Mouse (Mus musculus) midbrain, embryonic 14.5 days (tissue): ENCODE measurements around the gene Mcl1. TPM values are rescaled to one million over a fixed set of nuclear protein-coding genes. Genes with fewer than 3 reads are reported as not detected.
A peak's percentile ranks its signal among the peaks of the same experiment; 100 is the strongest.

Experiments used
- ATAC-seq: fragments of 200-750 bp; cut with Nextera tagmentation; 2 replicates; pipeline ENCODE4 v1.8.0; 2017; ENCODE audit warnings: moderate number of reproducible peaks, moderate library complexity; ENCODE audit not compliant: low FRiP score, low TSS enrichment
- DNase-seq: peaks from one replicate; pipeline ENCODE4 v3.0.0-alpha.2; 2015
- H3K27ac ChIP-seq: fragments of 300-500 bp; sonication (generic); replicated peaks from 2 replicates; pipeline ENCODE4 v1.5.1; 2014; ENCODE audit warnings: mild to moderate bottlenecking, low read depth, low read length, moderate library complexity
- H3K27me3 ChIP-seq: fragments of 300-500 bp; sonication (generic); 2 replicates; pipeline ENCODE4 v1.6.1; 2014; ENCODE audit warnings: low read length, control low read depth, mixed read lengths; ENCODE audit not compliant: control insufficient read depth, insufficient read depth
- H3K36me3 ChIP-seq: fragments of 300-500 bp; sonication (generic); 2 replicates; pipeline ENCODE4 v1.6.1; 2014; ENCODE audit warnings: low read length, control low read depth; ENCODE audit not compliant: control insufficient read depth, insufficient read depth
- H3K4me1 ChIP-seq: fragments of 300-500 bp; sonication (generic); 2 replicates; pipeline ENCODE4 v1.6.1; 2014; ENCODE audit warnings: mild to moderate bottlenecking, antibody characterized with exemption, low read length, control low read depth; ENCODE audit not compliant: control insufficient read depth, insufficient read depth
- H3K4me2 ChIP-seq: fragments of 300-500 bp; sonication (generic); 2 replicates; pipeline ENCODE4 v1.6.1; 2014; ENCODE audit warnings: mild to moderate bottlenecking, low read length, moderate library complexity
- H3K4me3 ChIP-seq: fragments of 300-500 bp; sonication (generic); replicated peaks from 2 replicates; pipeline ENCODE4 v1.5.1; 2014; ENCODE audit warnings: low read depth, low read length
- H3K9ac ChIP-seq: fragments of 300-500 bp; sonication (generic); replicated peaks from 2 replicates; pipeline ENCODE4 v1.6.1; 2014; ENCODE audit warnings: mild to moderate bottlenecking, low read length, moderate library complexity
- H3K9me3 ChIP-seq: fragments of 300-500 bp; sonication (generic); 2 replicates; pipeline ENCODE4 v1.6.1; 2016; ENCODE audit warnings: low read length, control low read depth, mixed read lengths; ENCODE audit not compliant: control insufficient read depth
- WGBS: fragments of 180-500 bp; shearing (Covaris S2); extraction: QIAGEN DNeasy Blood & Tissue Kit; methylation state at CpG from one replicate; pipeline ENCODE4 v1.1.7; 2014; 5-methylcytosine and 5-hydroxymethylcytosine counted together
- polyA plus RNA-seq: library from polyadenylated mRNA; unstranded; fragments of >200 nt; fragmentation: Nextera tagmentation; extraction: Ambion mirVana; gene quantifications from 2 replicates; pipeline ENCODE4 v1.2.1, GENCODE M21; 2014

Gene Mcl1
- polyA plus RNA-seq, 1 experiment from 2014 or later: 65.7 TPM

DNA sequence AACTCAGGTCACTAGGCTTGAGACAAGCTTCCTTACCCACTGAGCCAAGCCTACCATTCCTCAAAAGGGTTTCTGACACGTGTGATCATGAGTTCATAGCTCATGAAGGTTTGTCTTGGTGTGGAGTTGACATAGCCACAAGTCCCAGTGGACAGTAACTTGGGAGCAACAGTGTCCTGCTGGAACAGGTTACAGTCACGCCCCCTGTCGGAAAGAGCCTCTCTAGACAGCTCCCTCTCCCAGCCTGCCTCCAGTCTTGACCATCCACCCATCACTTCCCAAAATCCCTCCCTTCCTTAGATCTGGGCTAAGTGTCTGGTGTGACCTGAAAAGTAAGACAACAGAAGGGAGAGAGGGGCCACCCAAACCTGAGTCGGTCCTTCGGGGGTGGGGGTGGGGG, 24.3 kb downstream of the Mcl1 start:
- Histone ChIP-seq H3K4me3 (no peak overlapping the region), H3K27me3 (no peaks in the 10 kb centered on the region), H3K9ac (no peak overlapping the region), H3K4me1 (peaks cover 10% of the 10 kb centered on the region; the same call in 1 of the 2 replicates), H3K9me3 (no peaks in the 10 kb centered on the region), H3K27ac (no peak overlapping the region), H3K36me3 (no peaks in the 10 kb centered on the region), H3K4me2 (no peak overlapping the region)
- ATAC-seq (no peak), DNase-seq (no peak)
- WGBS: 63% methylated on average over 5 of the region's 5 CpGs

DNA sequence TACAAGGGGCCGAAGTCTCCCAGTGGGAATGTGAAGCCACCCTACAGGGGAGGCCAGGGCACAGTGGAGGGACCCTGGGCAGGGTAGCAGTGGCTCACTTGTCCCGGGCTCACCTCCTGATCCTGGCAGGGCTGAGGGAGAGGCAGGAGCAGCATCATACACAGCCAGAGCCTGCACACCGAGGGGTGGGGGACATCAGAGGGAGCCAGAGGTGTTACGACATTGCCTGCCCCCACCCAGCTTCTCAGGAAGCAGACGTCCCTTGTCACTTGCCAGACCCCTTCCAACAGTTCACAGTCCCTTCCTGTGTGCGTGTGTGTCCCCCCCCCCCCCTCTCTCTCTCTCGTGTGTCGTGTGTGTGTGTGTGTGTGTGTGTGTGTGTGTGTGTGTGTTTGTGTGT, 26.3 kb downstream of the Mcl1 start:
- no peak overlapping the region for H3K9ac ChIP-seq
- no peaks in the 10 kb centered on the region for H3K9me3 ChIP-seq
- no peak overlapping the region for H3K4me2 ChIP-seq
- 77% methylated on average over 5 of the region's 8 CpGs for WGBS
- H3K4me3 ChIP-seq: no peak overlapping the region
- no peak for ATAC-seq
- H3K4me1 ChIP-seq: peaks cover 11% of the 10 kb centered on the region; the same call in 1 of the 2 replicates
- no peaks in the 10 kb centered on the region for H3K27me3 ChIP-seq
- no peak for DNase-seq
- H3K27ac ChIP-seq: no peak overlapping the region
- H3K36me3 ChIP-seq: no peaks in the 10 kb centered on the region

DNA sequence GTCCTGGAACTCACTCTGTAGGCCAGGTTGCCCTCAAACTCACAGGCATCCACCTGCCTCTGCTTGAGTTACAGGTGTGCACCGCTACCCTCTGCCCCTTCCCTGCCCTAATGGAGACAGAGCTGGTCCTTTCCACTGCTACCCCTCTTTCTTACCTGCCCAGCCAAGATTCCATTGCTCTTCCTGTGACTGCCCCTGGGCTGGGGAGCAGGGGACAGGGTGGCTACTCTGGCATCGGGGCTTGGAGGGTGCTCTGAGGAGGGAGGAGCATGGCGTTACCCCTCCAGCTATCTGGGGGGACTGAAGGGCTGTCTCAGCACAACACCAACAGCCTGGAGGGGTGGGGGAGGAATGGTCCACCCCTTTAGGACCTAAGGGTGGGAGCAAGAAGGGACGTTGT, 26.7 kb downstream of the Mcl1 start:
- DNase-seq: no peak
- no peaks in the 10 kb centered on the region for H3K27me3 ChIP-seq

DNA sequence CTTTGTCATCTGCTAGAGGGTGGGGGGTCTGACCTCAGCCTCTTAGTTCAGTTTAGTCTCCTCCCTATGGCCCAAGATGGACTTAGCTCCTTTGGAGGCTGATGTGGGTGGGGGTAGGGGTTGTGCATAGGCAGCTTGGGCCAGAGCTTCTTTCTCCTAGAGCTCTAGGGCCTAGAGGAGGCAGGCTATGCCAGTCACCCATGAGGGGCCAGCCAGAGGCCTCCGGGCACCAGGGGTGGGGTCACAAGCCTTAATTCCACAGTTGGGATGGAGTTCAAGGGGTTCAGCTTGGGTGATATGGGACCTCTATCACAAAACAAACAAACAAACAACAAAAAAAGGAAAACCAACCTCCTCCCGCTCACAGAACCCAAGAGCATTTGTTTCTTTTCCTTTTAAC, 27.1 kb downstream of the Mcl1 start:
- Histone ChIP-seq H3K27me3 (no peaks in the 10 kb centered on the region), H3K27ac (no peak overlapping the region), H3K9me3 (no peaks in the 10 kb centered on the region), H3K4me1 (peaks cover 11% of the 10 kb centered on the region; the same call in 1 of the 2 replicates), H3K4me3 (no peak overlapping the region), H3K4me2 (no peak overlapping the region), H3K36me3 (no peaks in the 10 kb centered on the region), H3K9ac (no peak overlapping the region)
- no peak for ATAC-seq
- DNase-seq: no peak
- 75% methylated on average over 2 of the region's 2 CpGs for WGBS

More for the DNA sequence above, 26.7 kb downstream of the Mcl1 start:
- H3K9me3 ChIP-seq: no peaks in the 10 kb centered on the region
- no peaks in the 10 kb centered on the region for H3K36me3 ChIP-seq
- H3K4me1 ChIP-seq: peaks cover 11% of the 10 kb centered on the region; the same call in 1 of the 2 replicates
- WGBS: 85% methylated on average over 4 of the region's 4 CpGs
- H3K9ac ChIP-seq: no peak overlapping the region
- ATAC-seq: no peak
- H3K4me2 ChIP-seq: no peak overlapping the region
- no peak overlapping the region for H3K27ac ChIP-seq
- H3K4me3 ChIP-seq: no peak overlapping the region

DNA sequence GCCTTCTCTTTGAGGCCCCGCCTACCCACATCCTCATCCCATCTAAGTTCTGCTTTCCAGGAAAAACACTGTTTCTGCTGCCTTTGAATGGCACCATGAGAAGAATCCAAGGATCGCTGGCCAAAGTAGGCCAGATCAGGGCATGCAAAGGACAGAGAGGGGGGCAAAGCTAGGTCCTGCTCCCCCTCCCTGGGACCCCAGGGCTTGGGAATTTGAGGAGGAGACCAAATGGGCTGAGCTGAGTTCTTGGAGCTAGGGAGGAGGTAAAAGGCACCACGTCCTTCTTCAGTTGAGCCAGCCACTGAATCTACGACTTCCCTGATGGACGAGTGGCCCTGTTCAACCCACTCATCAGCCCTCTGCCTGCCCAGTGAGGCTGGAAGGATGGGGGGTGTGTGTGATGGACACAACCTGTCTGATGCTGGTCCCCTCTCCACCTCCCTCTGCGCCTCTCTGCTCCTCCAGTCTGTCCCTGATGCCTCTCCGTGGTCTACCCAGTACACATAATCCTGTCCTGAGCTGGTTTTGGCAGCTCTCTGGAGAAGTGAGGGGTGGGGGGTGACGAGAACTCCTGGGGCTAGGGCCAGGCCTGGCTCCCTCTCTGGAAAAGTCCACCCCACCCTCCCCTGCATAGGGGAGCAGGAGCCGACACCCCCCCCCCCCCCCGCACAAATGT, 28.0 kb downstream of the Mcl1 start:
- no peak overlapping the region; the same call in 1 of the 2 replicates for H3K4me2 ChIP-seq
- 44% methylated on average over 10 of the region's 10 CpGs for WGBS
- H3K36me3 ChIP-seq: no peaks in the 10 kb centered on the region
- peak overlapping the region; percentile 48; the same call in 1 of the 2 replicates for H3K9ac ChIP-seq
- H3K27ac ChIP-seq: no peak overlapping the region
- H3K4me3 ChIP-seq: no peak overlapping the region
- H3K27me3 ChIP-seq: no peaks in the 10 kb centered on the region
- H3K4me1 ChIP-seq: peaks cover 11% of the 10 kb centered on the region; the same call in 1 of the 2 replicates
- no peak for DNase-seq
- ATAC-seq: no peak
- H3K9me3 ChIP-seq: no peaks in the 10 kb centered on the region

DNA sequence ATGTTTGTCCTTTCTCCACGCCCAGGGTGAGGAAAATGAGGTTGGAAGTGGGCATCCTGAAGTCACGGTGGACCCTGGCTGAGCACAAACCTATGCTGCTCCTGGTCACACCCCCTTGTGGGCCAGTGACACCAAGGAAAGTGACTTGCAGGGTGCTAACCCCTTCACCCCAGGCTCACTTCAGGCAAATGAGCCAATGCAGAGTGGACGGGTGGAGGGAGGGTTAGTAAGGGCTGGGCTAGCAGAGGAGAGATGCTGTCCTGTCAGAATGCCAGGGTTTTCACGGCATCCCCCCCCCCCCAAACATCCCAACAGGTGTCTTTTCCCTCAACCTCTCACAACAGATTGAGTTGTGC, 28.6 kb downstream of the Mcl1 start:
- Histone ChIP-seq H3K36me3 (no peaks in the 10 kb centered on the region), H3K9me3 (no peaks in the 10 kb centered on the region), H3K4me3 (peak overlapping the region; percentile 33; the same call in 1 of the 2 replicates), H3K9ac (peak overlapping the region; percentile 48; the same call in 1 of the 2 replicates), H3K4me2 (peak overlapping the region; percentile 71), H3K27ac (no peak overlapping the region), H3K4me1 (peaks cover 11% of the 10 kb centered on the region; the same call in 1 of the 2 replicates), H3K27me3 (no peaks in the 10 kb centered on the region)
- no peak; the same call in 1 of the 2 replicates for ATAC-seq
- DNase-seq: no peak
- 14% methylated on average over 4 of the region's 4 CpGs for WGBS

DNA sequence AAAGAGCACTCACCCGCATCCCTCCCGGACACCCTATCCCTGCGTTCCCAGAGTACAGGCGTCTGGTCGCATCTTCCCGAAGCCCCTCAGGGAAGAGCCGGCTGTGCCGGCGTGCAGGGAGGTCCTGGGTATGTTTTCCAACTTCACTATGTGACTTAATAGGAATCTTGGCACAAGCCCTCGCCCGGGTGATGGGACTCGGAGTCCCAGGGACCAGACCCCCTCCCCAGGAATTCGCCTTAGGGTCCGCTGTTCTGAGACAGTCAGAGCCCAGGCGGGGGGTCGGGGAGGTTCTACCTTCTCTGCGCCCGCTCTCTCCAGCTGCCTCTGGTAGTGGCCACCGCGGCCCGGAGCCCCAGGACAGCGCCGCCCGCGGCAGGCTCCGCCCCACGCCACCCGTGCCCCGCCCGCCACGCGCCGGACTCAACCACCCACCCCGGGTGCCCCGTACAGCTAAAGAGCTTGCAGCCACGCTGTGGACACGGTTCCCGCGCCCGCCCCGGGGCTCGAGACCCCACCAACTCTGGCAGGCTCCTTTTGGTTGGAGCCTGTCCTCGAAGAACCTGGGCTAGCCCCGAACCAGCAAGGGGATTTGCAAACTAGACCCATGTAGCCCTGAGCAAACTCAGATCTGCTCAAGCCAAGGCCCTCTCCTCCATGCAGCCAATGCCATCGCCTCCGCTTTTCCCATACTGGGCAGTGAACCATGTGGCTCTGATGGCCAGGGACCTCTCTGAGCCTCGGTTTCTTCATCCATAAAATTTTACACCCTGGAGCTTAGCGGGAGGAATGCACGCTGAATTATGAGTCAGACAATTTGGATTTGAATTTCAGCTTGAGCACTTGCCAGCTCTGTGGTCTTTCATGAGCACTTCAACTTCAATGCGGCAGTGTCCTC, 29.2 kb downstream of the Mcl1 start, which contains the start of gene Adamtsl4:
TSS of gene Adamtsl4 (minus strand) at position 394 of the 898 bp plus-strand sequence.
- peak; percentile 65 for DNase-seq
- ATAC-seq: peak; percentile 57
- H3K27me3 ChIP-seq: no peaks in the 10 kb centered on the region
- peak within 1 kb of the TSS; percentile 48; the same call in 1 of the 2 replicates for H3K9ac ChIP-seq
- peak within 1 kb of the TSS; percentile 33 for H3K4me3 ChIP-seq
- H3K27ac ChIP-seq: no peak within 1 kb of the TSS
- peak within 1 kb of the TSS; percentile 71 for H3K4me2 ChIP-seq
- 4% methylated on average over 50 of the region's 50 CpGs for WGBS
- no peaks in the 10 kb centered on the region for H3K36me3 ChIP-seq
- no peaks in the 10 kb centered on the region for H3K9me3 ChIP-seq
- peaks cover 11% of the 10 kb centered on the region; the same call in 1 of the 2 replicates for H3K4me1 ChIP-seq

DNA sequence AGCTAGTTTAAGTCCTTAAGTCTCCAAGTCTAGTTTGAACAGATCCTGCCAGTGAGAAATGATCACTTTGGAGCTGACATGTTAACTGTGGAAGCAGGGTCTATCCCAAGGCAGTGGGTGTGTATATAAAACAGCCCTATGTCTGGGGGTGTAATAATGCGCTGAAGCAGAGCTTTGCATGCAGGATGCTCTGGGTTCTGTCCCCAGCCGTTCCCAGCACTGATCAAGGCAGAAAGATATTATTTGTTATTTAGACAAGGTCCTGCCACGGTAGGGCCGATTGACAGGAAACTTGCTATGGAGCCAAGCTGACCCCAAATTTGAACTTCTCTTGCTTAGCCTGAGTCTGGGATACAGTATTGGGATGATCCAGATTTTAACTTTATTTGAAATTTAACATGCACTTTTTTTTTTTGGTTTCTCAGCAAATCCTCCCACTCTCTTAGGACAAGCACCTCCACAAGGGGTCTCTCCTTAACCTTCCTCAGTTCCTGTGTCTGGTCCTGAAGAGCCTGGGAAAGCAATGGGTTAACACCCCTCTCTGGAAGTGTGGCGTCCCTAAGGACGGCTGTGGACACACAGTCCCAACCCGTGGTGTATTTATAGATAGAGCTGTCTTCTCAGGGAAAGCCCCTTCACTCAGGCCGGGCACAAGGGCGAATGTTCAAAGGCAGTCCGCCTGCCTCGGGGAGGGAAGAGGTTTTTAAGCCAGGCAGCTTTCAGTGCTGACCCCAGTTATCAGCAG, 30.8 kb downstream of the Mcl1 start:
- Histone ChIP-seq H3K4me1 (peaks cover 11% of the 10 kb centered on the region; the same call in 1 of the 2 replicates), H3K27ac (no peak overlapping the region), H3K4me3 (no peak overlapping the region), H3K27me3 (no peaks in the 10 kb centered on the region), H3K36me3 (no peaks in the 10 kb centered on the region), H3K9ac (no peak overlapping the region), H3K4me2 (no peak overlapping the region), H3K9me3 (no peaks in the 10 kb centered on the region)
- DNase-seq (no peak), ATAC-seq (no peak)
- 34% methylated on average over 11 of the region's 11 CpGs for WGBS
